Mouse (Mus musculus) embryonic stem cell, embryonic (primary cell): ENCODE results near the gene Meis1.

Source experiments
- CTCF ChIA-PET, 4 experiments: fragments of 300-600 bp in 2 of 4; fragments of 350-600 bp in 2 of 4; sonication (Branson Sonifier 250); formaldehyde crosslinking; loops; one replicate each; lab custom pipeline; 2022; ENCODE audit warnings: inconsistent platforms in 2 of 4; lab: Charles Lee
- POLR2A ChIA-PET, 4 experiments: fragments of 300-600 bp in 2 of 4; fragments of 350-600 bp in 2 of 4; sonication (Branson Sonifier 250); formaldehyde crosslinking; loops; one replicate each; lab custom pipeline; 2022; ENCODE audit warnings: antibody characterized with exemption in 4 of 4, inconsistent platforms in 1 of 4; lab: Charles Lee

Meis1 gene

GRCm38 (mm10) chr11:18847650-18848049 is 171.1 kb downstream of the Meis1 start:
- CTCF ChIA-PET, result no interaction called here
- POLR2A ChIA-PET, result no interaction called here

- ChIA-PET POLR2A (no interaction called here), CTCF (no interaction called here)
Observed at GRCm38 (mm10) chr11:18846472-18846871, 172.3 kb downstream of the Meis1 start.

GRCm38 (mm10) chr11:18845900-18846299 is 172.9 kb downstream of the Meis1 start:
- ChIA-PET CTCF (no interaction called here), POLR2A (no interaction called here)

- ChIA-PET CTCF (no interaction called here), POLR2A (no interaction called here)
Observed at GRCm38 (mm10) chr11:18845466-18845865, 173.3 kb downstream of the Meis1 start.

- POLR2A ChIA-PET, result no interaction called here
- CTCF ChIA-PET, result no interaction called here
Observed at GRCm38 (mm10) chr11:18830087-18830486, 188.7 kb downstream of the Meis1 start.
